Mouse (Mus musculus) fat pad, adult 2 months (tissue): ENCODE measurements around the gene Ehd2.

ENCODE experiments used
- DNase-seq: peaks from one replicate; pipeline ENCODE4 v3.0.0-alpha.2; 2011; ENCODE audit warnings: low read depth, low spot score; ENCODE audit errors: extremely low read depth

The Ehd2 gene

DNA sequence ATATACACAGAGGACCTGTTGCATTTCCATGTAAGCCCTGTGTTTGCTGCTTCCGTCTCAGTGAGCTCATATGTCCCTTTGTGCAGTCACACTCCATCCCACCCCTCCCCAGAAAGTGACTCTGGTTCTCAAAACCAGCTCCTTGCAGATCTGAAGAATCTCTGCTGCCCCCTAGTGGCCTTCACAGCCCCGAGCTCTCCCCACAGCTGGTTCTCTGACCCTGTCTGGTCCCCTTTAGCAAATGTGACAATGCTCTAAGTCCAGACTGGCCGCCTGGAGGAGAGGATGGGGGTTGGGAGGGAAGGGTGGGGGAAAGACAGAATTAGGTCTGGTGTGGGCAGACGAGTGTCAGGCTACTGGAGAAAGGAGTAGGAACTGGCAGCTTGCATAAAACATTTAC is 55.2 kb downstream of the Ehd2 start:
- no peak for DNase-seq

DNA sequence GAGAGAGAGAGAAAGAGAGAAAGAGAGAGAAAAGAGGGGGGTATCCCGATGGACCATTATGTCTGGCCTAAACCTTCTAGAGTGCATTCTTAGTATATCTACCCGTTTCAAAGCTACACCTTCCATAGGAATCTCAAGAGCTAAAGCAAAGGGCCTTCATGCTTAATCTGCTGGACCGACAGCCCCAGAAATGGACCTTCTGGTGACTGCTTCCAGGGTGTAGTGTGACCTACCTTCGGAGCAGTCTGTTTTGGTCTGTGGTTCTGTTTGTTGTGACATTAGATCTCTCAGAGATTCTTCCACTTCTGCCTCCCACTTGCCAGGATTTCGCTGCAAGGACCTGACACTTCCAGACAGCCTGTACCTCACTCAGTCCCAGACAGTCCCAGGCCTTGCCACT is 56.8 kb downstream of the Ehd2 start:
- no peak for DNase-seq

DNA sequence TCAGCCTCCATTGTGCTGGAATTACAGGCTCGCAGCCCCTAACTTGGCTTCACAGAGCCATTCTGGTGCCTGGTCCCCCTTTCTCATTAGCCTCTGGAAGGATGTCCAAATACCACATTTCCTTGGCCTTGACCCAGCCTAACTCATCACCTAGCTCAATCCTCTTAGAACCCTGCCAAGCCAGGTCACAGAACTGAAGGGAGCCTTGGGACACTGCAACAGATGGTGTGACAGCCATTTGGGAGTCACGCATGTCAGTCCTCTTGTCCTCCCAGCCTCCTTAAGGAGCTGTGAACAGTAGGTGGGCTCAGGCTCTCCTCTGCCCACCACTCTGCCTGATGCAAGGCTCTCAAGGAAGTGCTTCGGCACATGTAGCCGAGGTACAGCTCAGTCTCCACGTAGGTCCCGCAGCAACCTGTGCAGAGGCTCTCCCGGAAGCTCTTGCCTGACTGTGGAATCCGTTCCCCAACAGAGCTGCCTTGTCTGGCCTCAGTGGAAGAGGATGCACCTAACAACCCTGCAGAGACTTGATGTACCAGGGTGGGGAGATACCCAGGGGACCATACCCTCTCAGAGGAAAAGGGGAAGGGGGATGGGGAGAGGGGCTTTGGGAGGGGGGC is 59.3 kb downstream of the Ehd2 start:
- no peak for DNase-seq

DNA sequence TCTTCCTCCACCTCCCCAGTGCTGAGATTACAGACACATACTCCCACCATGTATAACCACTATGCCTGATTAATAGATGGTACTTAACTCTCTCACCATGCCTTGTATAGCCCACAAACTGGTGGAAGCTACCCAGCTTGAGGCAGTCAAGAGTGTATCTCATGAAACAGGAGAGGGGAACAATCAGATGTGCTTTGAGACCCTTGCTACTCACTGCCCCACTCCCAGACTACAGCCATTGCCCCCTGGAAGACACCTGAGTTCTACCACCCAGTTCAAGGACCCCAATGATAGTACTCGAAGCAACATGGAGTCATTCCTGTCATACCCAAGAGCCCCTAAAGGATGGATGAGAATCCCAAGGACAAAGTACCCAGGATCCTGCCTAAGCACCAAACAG is 60.8 kb downstream of the Ehd2 start:
- DNase-seq, result no peak

DNA sequence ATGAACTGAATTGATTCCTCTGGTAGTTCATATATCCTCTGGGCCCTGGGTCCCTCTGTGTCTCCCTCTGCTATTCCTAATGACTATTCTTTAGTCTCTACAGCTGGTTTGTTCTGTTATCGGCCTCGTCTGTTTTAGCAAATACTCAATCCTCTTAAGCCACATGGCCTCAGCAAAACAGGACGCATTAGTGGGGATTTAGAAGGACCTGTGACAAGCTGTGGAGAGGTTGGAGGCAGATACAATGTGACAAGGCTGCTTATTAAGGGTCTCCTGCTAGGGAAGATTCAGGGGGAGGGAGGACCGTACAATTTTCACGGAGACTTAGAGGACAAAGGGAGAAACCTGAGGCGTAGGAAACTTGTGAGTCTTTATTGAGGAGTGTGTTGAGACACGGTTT is 61.5 kb downstream of the Ehd2 start:
- no peak for DNase-seq

DNA sequence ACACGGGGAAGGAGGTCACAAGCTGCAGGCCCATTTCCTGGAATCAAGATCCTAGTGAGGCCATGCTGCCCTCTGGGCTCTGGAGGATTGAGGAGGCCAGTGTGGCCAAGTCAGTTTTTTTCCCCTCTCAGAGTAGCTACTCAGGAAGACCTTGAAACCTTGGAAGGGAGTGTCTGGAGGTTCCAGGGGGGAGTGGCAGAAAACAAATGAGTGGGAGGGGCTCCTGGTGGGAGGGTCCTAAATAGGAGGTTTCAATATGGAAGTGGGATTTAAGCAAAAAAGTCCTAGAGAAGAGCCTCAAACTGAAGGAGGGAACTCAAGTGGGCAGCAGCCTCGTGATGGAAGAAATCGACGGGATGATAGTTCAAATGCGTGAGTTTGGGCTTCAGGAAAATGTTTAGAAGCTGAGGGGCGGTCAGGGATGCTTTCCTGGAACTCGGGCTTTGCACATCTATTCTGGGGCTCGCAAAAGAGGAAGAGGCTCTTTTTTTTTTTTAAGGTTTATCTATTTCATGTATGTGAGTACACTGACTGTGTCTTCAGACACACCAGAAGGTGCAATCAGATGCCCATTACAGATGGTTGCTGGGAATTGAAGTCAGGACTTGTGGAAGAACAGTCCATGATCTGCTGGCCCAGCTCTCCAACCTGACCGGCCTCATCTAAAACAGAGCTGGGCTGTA is 65.9 kb downstream of the Ehd2 start:
- DNase-seq, result no peak
